Mouse (Mus musculus) hindbrain, embryonic 16.5 days (tissue): ENCODE results near the gene Gnaq. TPM values are rescaled to one million over a fixed set of nuclear protein-coding genes. Genes with fewer than 3 reads are reported as not detected.
"Not testable (repeated sequence)": the region's sequence is repeated elsewhere in the genome, so short reads cannot be mapped to it uniquely, and the experiment has no call there.

ENCODE experiments used
- ATAC-seq: fragments of 200-750 bp; cut with Nextera tagmentation; 2 replicates; pipeline ENCODE4 v1.8.0; 2017; ENCODE audit warnings: moderate TSS enrichment, moderate library complexity
- H3K27ac ChIP-seq: fragments of 300-500 bp; sonication (generic); 2 replicates; pipeline ENCODE4 v1.5.1; 2014; ENCODE audit warnings: low read depth, mild to moderate bottlenecking, control low read depth, low read length, moderate library complexity
- H3K27me3 ChIP-seq: fragments of 300-500 bp; sonication (generic); replicated peaks from 2 replicates; pipeline ENCODE4 v1.6.1; 2014; ENCODE audit warnings: low read length; ENCODE audit not compliant: control insufficient read depth, insufficient read depth
- H3K36me3 ChIP-seq: fragments of 300-500 bp; sonication (generic); 2 replicates; pipeline ENCODE4 v1.6.1; 2014; ENCODE audit warnings: mild to moderate bottlenecking, low read length, moderate library complexity, mixed read lengths; ENCODE audit not compliant: control insufficient read depth, insufficient read depth
- H3K4me1 ChIP-seq: fragments of 300-500 bp; sonication (generic); 2 replicates; pipeline ENCODE4 v1.6.1; 2014; ENCODE audit warnings: low read depth, low read length; ENCODE audit not compliant: control insufficient read depth, insufficient read depth
- H3K4me2 ChIP-seq: fragments of 300-500 bp; sonication (generic); 2 replicates; pipeline ENCODE4 v1.6.1; 2014; ENCODE audit warnings: mild to moderate bottlenecking, low read length, control low read depth, moderate library complexity
- H3K4me3 ChIP-seq: fragments of 300-500 bp; sonication (generic); 2 replicates; pipeline ENCODE4 v1.5.1; 2014; ENCODE audit warnings: mild to moderate bottlenecking, low read length, control low read depth, moderate library complexity
- H3K9ac ChIP-seq: fragments of 300-500 bp; sonication (generic); 2 replicates; pipeline ENCODE4 v1.6.1; 2014; ENCODE audit warnings: low read depth, mild to moderate bottlenecking, control low read depth, low read length, moderate library complexity
- H3K9me3 ChIP-seq: fragments of 300-500 bp; sonication (generic); 2 replicates; pipeline ENCODE4 v1.6.1; 2014; ENCODE audit warnings: mild to moderate bottlenecking, low read length, moderate library complexity; ENCODE audit not compliant: control insufficient read depth
- WGBS: fragments of 180-500 bp; shearing (Covaris S2); extraction: QIAGEN DNeasy Blood & Tissue Kit; methylation state at CpG from one replicate; pipeline ENCODE4 v1.1.7; 2014; 5-methylcytosine and 5-hydroxymethylcytosine counted together
- polyA plus RNA-seq: library from polyadenylated mRNA; unstranded; fragments of >200 nt; fragmentation: Nextera tagmentation; extraction: Ambion mirVana; gene quantifications from 2 replicates; pipeline ENCODE4 v1.2.1, GENCODE M21; 2015

Gene Gnaq
- polyA plus RNA-seq: 104 and 105 TPM in 2 replicates

- Histone ChIP-seq H3K27ac (peak within 1 kb of the TSS; percentile 98), H3K4me2 (peak within 1 kb of the TSS; percentile 79), H3K4me3 (peak within 1 kb of the TSS; percentile 69), H3K9ac (peak within 1 kb of the TSS; percentile 96), H3K27me3 (no peaks in the 10 kb centered on the region), H3K36me3 (no peaks in the 10 kb centered on the region), H3K9me3 (no peaks in the 10 kb centered on the region), H3K4me1 (peaks cover 20% of the 10 kb centered on the region)
- WGBS: no CpG with 5 or more reads among the region's 14 CpGs
- no peak for ATAC-seq
These were observed at the start of gene Gnaq for GRCm38 (mm10) chr19:16132791-16132864. TSS of gene Gnaq (plus strand) at chr19:16132831.

- not testable (repeated sequence) for H3K36me3 ChIP-seq, H3K4me1 ChIP-seq, H3K4me3 ChIP-seq, ATAC-seq, H3K27me3 ChIP-seq, H3K9ac ChIP-seq, H3K4me2 ChIP-seq, H3K9me3 ChIP-seq, H3K27ac ChIP-seq
- 94% methylated on average over 20 of the region's 21 CpGs for WGBS
These were observed 48.5 kb upstream of the Gnaq start for GRCm38 (mm10) chr19:16083981-16084630.

GRCm38 (mm10) chr19:16085248-16085647, 47.4 kb upstream of the Gnaq start:
- H3K27ac ChIP-seq: no peak overlapping the region
- peak; percentile 70; the same call in 1 of the 2 replicates for ATAC-seq
- 34% methylated on average over 4 of the region's 4 CpGs for WGBS
- H3K4me1 ChIP-seq: no peaks in the 10 kb centered on the region; the same call in 1 of the 2 replicates
- H3K36me3 ChIP-seq: no peaks in the 10 kb centered on the region
- no peak overlapping the region for H3K4me2 ChIP-seq
- H3K27me3 ChIP-seq: no peaks in the 10 kb centered on the region
- H3K9ac ChIP-seq: no peak overlapping the region
- H3K4me3 ChIP-seq: no peak overlapping the region
- H3K9me3 ChIP-seq: 0 out of 2 replicates have a peak, but pooled peaks cover 3% of the 10 kb centered on the region

- Histone ChIP-seq H3K9me3 (no peaks in the 10 kb centered on the region), H3K27ac (no peak overlapping the region), H3K4me1 (no peaks in the 10 kb centered on the region; the same call in 1 of the 2 replicates), H3K4me2 (no peak overlapping the region), H3K9ac (no peak overlapping the region), H3K27me3 (no peaks in the 10 kb centered on the region), H3K4me3 (no peak overlapping the region), H3K36me3 (no peaks in the 10 kb centered on the region)
- no peak for ATAC-seq
These were observed 46.5 kb upstream of the Gnaq start for GRCm38 (mm10) chr19:16086154-16086553.

GRCm38 (mm10) chr19:16086581-16086980, 46.0 kb upstream of the Gnaq start:
- no peaks in the 10 kb centered on the region for H3K27me3 ChIP-seq
- no peaks in the 10 kb centered on the region for H3K9me3 ChIP-seq
- no peaks in the 10 kb centered on the region; the same call in 1 of the 2 replicates for H3K4me1 ChIP-seq
- H3K27ac ChIP-seq: no peak overlapping the region
- no peak for ATAC-seq
- H3K4me3 ChIP-seq: no peak overlapping the region
- H3K36me3 ChIP-seq: no peaks in the 10 kb centered on the region
- H3K9ac ChIP-seq: no peak overlapping the region
- no peak overlapping the region for H3K4me2 ChIP-seq

GRCm38 (mm10) chr19:16087391-16087790, 45.2 kb upstream of the Gnaq start:
- H3K4me2 ChIP-seq: no peak overlapping the region
- H3K4me3 ChIP-seq: no peak overlapping the region
- H3K27me3 ChIP-seq: no peaks in the 10 kb centered on the region
- no peaks in the 10 kb centered on the region; the same call in 1 of the 2 replicates for H3K4me1 ChIP-seq
- H3K9me3 ChIP-seq: no peaks in the 10 kb centered on the region
- ATAC-seq: no peak
- H3K27ac ChIP-seq: no peak overlapping the region
- no peaks in the 10 kb centered on the region for H3K36me3 ChIP-seq
- no peak overlapping the region for H3K9ac ChIP-seq

GRCm38 (mm10) chr19:16093616-16094015, 39.0 kb upstream of the Gnaq start:
- no peak for ATAC-seq
- Histone ChIP-seq H3K4me2 (no peak overlapping the region), H3K4me3 (no peak overlapping the region), H3K9me3 (peaks cover 7% of the 10 kb centered on the region; the same call in 1 of the 2 replicates), H3K36me3 (no peaks in the 10 kb centered on the region), H3K27me3 (no peaks in the 10 kb centered on the region), H3K9ac (no peak overlapping the region), H3K27ac (no peak overlapping the region), H3K4me1 (no peaks in the 10 kb centered on the region)
- 94% methylated on average over 4 of the region's 4 CpGs for WGBS

GRCm38 (mm10) chr19:16109901-16110300, 22.7 kb upstream of the Gnaq start:
- H3K9ac ChIP-seq: no peak overlapping the region
- H3K4me1 ChIP-seq: no peaks in the 10 kb centered on the region
- 91% methylated on average over 3 of the region's 3 CpGs for WGBS
- H3K27ac ChIP-seq: no peak overlapping the region
- no peak overlapping the region for H3K4me3 ChIP-seq
- H3K27me3 ChIP-seq: no peaks in the 10 kb centered on the region
- H3K36me3 ChIP-seq: no peaks in the 10 kb centered on the region
- H3K9me3 ChIP-seq: no peaks in the 10 kb centered on the region
- no peak for ATAC-seq
- H3K4me2 ChIP-seq: no peak overlapping the region

- no peak overlapping the region for H3K9ac ChIP-seq
- H3K36me3 ChIP-seq: no peaks in the 10 kb centered on the region
- H3K27me3 ChIP-seq: no peaks in the 10 kb centered on the region
- 86% methylated on average over 3 of the region's 3 CpGs for WGBS
- no peak overlapping the region for H3K27ac ChIP-seq
- H3K4me1 ChIP-seq: no peaks in the 10 kb centered on the region
- no peak overlapping the region for H3K4me3 ChIP-seq
- ATAC-seq: no peak
- H3K9me3 ChIP-seq: no peaks in the 10 kb centered on the region
- no peak overlapping the region for H3K4me2 ChIP-seq
These were observed 22.0 kb upstream of the Gnaq start for GRCm38 (mm10) chr19:16110670-16111069.

- Histone ChIP-seq H3K9ac (no peak overlapping the region), H3K36me3 (no peaks in the 10 kb centered on the region), H3K9me3 (no peaks in the 10 kb centered on the region), H3K4me1 (no peaks in the 10 kb centered on the region), H3K27me3 (no peaks in the 10 kb centered on the region), H3K4me2 (no peak overlapping the region), H3K27ac (no peak overlapping the region), H3K4me3 (no peak overlapping the region)
- WGBS: 58% methylated on average over 1 of the region's 1 CpGs
- peak; percentile 90 for ATAC-seq
These were observed 19.3 kb upstream of the Gnaq start for GRCm38 (mm10) chr19:16113295-16113694.
